Mouse (Mus musculus) kidney, embryonic 14.5 days (tissue): ENCODE data around the gene Ren1. TPM values are rescaled to one million over a fixed set of nuclear protein-coding genes. Genes with fewer than 3 reads are reported as not detected.

Experiments
- ATAC-seq: fragments of 200-750 bp; cut with Nextera tagmentation; 2 replicates; pipeline ENCODE4 v1.8.0; 2017; ENCODE audit warnings: moderate number of reproducible peaks, mild to moderate bottlenecking, moderate TSS enrichment, moderate library complexity; ENCODE audit not compliant: low FRiP score, low TSS enrichment
- H3K27ac ChIP-seq: fragments of 300-500 bp; sonication (generic); 2 replicates; pipeline ENCODE4 v1.5.1; 2014; ENCODE audit warnings: low read depth, mild to moderate bottlenecking, low read length, moderate library complexity, mixed read lengths
- H3K27me3 ChIP-seq: fragments of 300-500 bp; sonication (generic); 2 replicates; pipeline ENCODE4 v1.6.1; 2014; ENCODE audit warnings: mild to moderate bottlenecking, low read length; ENCODE audit not compliant: control insufficient read depth, insufficient read depth
- H3K36me3 ChIP-seq: fragments of 300-500 bp; sonication (generic); 2 replicates; pipeline ENCODE4 v1.6.1; 2014; ENCODE audit warnings: low read length, mixed read lengths; ENCODE audit not compliant: control insufficient read depth, insufficient read depth
- H3K4me1 ChIP-seq: fragments of 300-500 bp; sonication (generic); 2 replicates; pipeline ENCODE4 v1.6.1; 2014; ENCODE audit warnings: low read length, mixed read lengths; ENCODE audit not compliant: control insufficient read depth, insufficient read depth
- H3K4me2 ChIP-seq: fragments of 300-500 bp; sonication (generic); replicated peaks from 2 replicates; pipeline ENCODE4 v1.6.1; 2014; ENCODE audit warnings: low read depth, mild to moderate bottlenecking, low read length
- H3K4me3 ChIP-seq: fragments of 300-500 bp; sonication (generic); 2 replicates; pipeline ENCODE4 v1.5.1; 2014; ENCODE audit warnings: mild to moderate bottlenecking, low read length
- H3K9ac ChIP-seq: fragments of 300-500 bp; sonication (generic); 2 replicates; pipeline ENCODE4 v1.6.1; 2014; ENCODE audit warnings: low read depth, mild to moderate bottlenecking, low read length, moderate library complexity
- H3K9me3 ChIP-seq: fragments of 300-500 bp; sonication (generic); 2 replicates; pipeline ENCODE4 v1.6.1; 2016; ENCODE audit warnings: low read length; ENCODE audit not compliant: control insufficient read depth
- WGBS: fragments of 180-500 bp; shearing (Covaris S2); extraction: QIAGEN DNeasy Blood & Tissue Kit; methylation state at CpG from one replicate; pipeline ENCODE4 v1.1.7; 2014; 5-methylcytosine and 5-hydroxymethylcytosine counted together
- polyA plus RNA-seq: library from polyadenylated mRNA; unstranded; fragments of >200 nt; fragmentation: Nextera tagmentation; extraction: Ambion mirVana; gene quantifications from 2 replicates; pipeline ENCODE4 v1.2.1, GENCODE M21; 2014

Ren1 gene
- polyA plus RNA-seq, 1 experiment from 2014 or later = 92.1 TPM

DNA sequence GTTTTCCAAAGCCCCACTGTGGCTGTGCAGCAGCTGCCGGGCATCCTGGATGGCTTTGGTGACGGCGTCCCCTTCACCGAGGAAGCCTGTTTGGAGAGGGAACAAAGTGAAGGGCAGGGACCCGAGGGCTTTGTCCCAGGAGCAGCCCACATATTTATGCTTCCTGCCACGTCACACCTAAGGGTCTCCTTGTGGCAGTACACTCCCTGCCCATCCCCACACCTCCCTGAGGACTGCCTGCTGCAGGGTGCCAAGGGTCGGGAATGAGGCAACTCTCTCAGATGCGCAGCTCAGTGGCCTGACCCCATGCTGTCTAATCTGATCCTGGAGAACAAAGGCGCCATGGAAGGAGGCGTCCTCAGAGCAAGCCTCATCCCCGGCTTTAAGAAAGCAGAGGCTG lies 35.9 kb downstream of the Ren1 start:
- no peak overlapping the region for H3K27ac ChIP-seq
- H3K4me2 ChIP-seq = no peak overlapping the region
- H3K4me3 ChIP-seq = no peak overlapping the region
- ATAC-seq = no peak
- WGBS = 67% methylated on average over 11 of the region's 11 CpGs
- H3K4me1 ChIP-seq = no peaks in the 10 kb centered on the region
- 0 out of 2 replicates have a peak overlapping the region, but pooled peaks have one; percentile 4 for H3K9ac ChIP-seq
- H3K27me3 ChIP-seq = no peaks in the 10 kb centered on the region
- H3K36me3 ChIP-seq = peaks cover 81% of the 10 kb centered on the region
- no peaks in the 10 kb centered on the region for H3K9me3 ChIP-seq

DNA sequence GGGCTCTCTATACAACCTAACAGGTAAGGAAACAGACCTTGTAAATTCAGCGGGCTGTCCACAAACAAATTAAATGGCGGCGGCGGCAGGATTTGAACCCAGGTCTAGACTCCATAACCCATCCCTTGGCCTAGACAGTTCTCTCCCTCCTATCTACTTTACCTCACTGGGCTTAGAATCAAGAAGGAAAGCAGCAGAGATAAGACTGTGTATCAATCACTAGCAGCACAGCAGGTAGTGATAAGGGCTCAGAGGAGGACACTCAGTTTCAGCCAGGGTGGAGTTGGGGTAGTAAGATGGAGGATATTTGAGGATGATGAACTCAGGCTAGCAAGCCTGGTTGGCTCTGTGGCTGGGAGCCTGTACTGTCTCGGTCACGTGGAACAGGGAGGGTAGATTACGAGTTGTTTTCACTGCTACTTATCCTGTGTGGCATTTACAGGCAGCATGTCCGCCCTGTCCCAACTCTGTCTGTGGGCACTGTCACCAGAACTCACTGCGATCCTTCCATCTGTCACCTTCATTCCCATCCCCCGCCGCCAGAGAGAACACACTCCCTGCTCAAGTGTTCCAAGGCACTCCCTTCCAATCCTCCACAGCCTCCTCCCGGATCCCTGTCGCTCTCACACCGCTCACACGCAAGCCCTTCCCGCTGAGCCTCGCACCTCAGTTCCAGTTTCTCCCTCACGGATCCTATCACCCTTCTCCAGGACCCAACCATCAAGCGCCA lies 37.4 kb downstream of the Ren1 start:
- H3K9ac ChIP-seq = no peak overlapping the region
- no peaks in the 10 kb centered on the region for H3K4me1 ChIP-seq
- H3K27me3 ChIP-seq = no peaks in the 10 kb centered on the region
- no peak for ATAC-seq
- no peak overlapping the region for H3K27ac ChIP-seq
- 68% methylated on average over 19 of the region's 19 CpGs for WGBS
- H3K36me3 ChIP-seq = peaks cover 94% of the 10 kb centered on the region
- H3K4me2 ChIP-seq = no peak overlapping the region
- H3K4me3 ChIP-seq = no peak overlapping the region
- peaks cover 6% of the 10 kb centered on the region; the same call in 1 of the 2 replicates for H3K9me3 ChIP-seq

DNA sequence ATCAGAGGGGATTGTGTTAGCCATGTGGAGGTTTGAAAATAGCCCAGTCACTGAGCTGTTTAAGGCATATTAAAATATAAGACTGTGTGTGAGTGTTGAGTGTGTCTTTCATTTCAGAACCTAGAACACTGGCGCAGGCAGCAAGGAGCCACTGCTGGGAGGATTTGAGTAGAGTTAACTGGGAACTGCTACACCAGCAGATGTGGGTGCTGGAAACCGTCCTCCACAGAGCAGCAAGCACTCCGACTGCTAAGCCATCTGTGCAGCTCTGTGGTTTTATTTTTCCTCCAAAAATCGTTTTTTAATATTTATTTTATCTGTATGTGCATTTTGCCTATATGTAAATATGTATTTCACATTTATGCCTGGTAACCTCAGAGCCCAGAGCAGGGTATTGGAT lies 44.4 kb downstream of the Ren1 start:
- Histone ChIP-seq H3K36me3 (peaks cover 32% of the 10 kb centered on the region), H3K27me3 (no peaks in the 10 kb centered on the region), H3K4me2 (no peak overlapping the region), H3K27ac (no peak overlapping the region), H3K4me3 (no peak overlapping the region), H3K4me1 (peaks cover 18% of the 10 kb centered on the region), H3K9ac (no peak overlapping the region), H3K9me3 (peaks cover 6% of the 10 kb centered on the region; the same call in 1 of the 2 replicates)
- ATAC-seq = no peak
- 77% methylated on average over 4 of the region's 4 CpGs for WGBS

DNA sequence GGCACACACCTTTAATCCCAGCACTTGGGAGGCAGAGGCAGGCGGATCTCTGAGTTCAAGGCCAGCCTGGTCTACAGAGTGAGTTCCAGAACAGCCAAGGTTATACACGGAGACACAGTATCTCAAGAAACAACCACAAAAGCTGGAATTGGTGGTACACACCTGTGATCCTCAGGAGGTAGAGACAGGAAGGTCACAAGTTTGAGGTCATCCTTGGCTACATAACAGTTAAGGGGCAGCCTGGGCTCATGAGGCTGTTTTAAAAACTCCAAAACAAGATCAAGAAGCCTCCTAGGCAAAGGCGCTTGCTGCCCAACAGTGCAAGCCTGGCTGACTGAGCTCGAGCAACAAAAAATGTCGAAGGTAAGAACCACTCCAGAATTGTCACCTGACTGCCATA lies 46.4 kb downstream of the Ren1 start:
- peaks cover 19% of the 10 kb centered on the region for H3K4me1 ChIP-seq
- H3K4me2 ChIP-seq = no peak overlapping the region
- H3K27me3 ChIP-seq = no peaks in the 10 kb centered on the region
- H3K9ac ChIP-seq = no peak overlapping the region
- no peak overlapping the region for H3K4me3 ChIP-seq
- 93% methylated on average over 5 of the region's 5 CpGs for WGBS
- H3K9me3 ChIP-seq = peaks cover 1% of the 10 kb centered on the region; the same call in 1 of the 2 replicates
- peaks cover 13% of the 10 kb centered on the region for H3K36me3 ChIP-seq
- no peak for ATAC-seq
- no peak overlapping the region for H3K27ac ChIP-seq

- Histone ChIP-seq H3K4me1 (peaks cover 19% of the 10 kb centered on the region), H3K36me3 (peaks cover 9% of the 10 kb centered on the region; the same call in 1 of the 2 replicates), H3K9me3 (no peaks in the 10 kb centered on the region), H3K27me3 (no peaks in the 10 kb centered on the region), H3K9ac (peak overlapping the region; percentile 40; the same call in 1 of the 2 replicates), H3K4me2 (peak overlapping the region; percentile 24; the same call in 1 of the 2 replicates), H3K27ac (peak overlapping the region; percentile 92), H3K4me3 (no peak overlapping the region)
- ATAC-seq = peak; percentile 38
- WGBS = 72% methylated on average over 5 of the region's 5 CpGs
These were observed 46.8 kb downstream of the Ren1 start for GRCm38 (mm10) chr1:133397094-133397482.

- peak overlapping the region; percentile 24; the same call in 1 of the 2 replicates for H3K4me2 ChIP-seq
- no peak overlapping the region for H3K4me3 ChIP-seq
- H3K36me3 ChIP-seq = peaks cover 3% of the 10 kb centered on the region; the same call in 1 of the 2 replicates
These were observed 47.4 kb downstream of the Ren1 start for GRCm38 (mm10) chr1:133397483-133398237.

DNA sequence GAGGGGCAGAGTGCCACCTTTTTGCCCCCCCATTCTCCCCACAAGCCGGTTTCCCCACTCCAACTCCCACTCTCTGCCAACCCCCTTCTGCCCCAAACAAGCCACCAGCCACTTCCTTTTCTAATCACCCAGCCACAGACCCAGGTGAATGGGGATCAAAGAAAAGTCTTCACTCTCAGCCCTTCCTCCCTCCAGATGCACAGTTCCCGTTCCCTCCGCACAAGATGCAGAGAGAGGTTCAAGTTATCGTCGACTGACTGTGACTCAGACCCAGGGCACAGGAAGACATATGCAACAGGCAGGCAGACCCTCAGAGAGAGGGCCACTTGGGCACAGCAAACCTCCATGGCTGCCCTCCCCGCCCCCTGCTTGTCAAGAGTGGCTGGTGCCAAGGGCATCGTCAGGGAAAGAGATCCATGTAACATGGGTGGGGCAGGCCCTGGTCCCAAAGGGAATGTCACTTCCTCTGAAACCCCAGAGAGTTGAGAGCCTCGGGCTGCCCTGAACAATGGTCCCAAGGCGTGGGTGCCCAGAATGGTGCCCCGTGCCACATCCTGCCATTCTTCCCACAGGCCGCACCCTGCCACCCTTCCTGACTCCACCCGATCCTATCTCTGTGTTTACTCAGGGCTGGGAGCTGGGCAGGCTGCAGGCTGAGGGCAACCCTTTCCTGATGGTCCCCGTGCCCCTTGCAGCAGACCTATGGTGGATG lies 49.9 kb downstream of the Ren1 start:
- no peak for ATAC-seq
- no peaks in the 10 kb centered on the region for H3K9me3 ChIP-seq
- no peak overlapping the region for H3K27ac ChIP-seq
- no peak overlapping the region for H3K4me3 ChIP-seq
- no peak overlapping the region for H3K9ac ChIP-seq
- H3K4me1 ChIP-seq = peaks cover 19% of the 10 kb centered on the region
- H3K27me3 ChIP-seq = no peaks in the 10 kb centered on the region
- no peak overlapping the region for H3K4me2 ChIP-seq
- no peaks in the 10 kb centered on the region for H3K36me3 ChIP-seq
- 57% methylated on average over 13 of the region's 13 CpGs for WGBS

More at GRCm38 (mm10) chr1:133397483-133398237, 47.4 kb downstream of the Ren1 start:
- WGBS = 8% methylated on average over 17 of the region's 17 CpGs
- Histone ChIP-seq H3K9ac (peak overlapping the region; percentile 40), H3K9me3 (no peaks in the 10 kb centered on the region), H3K4me1 (peaks cover 19% of the 10 kb centered on the region), H3K27me3 (no peaks in the 10 kb centered on the region), H3K27ac (peak overlapping the region; percentile 92)
- ATAC-seq = peak; percentile 79

DNA sequence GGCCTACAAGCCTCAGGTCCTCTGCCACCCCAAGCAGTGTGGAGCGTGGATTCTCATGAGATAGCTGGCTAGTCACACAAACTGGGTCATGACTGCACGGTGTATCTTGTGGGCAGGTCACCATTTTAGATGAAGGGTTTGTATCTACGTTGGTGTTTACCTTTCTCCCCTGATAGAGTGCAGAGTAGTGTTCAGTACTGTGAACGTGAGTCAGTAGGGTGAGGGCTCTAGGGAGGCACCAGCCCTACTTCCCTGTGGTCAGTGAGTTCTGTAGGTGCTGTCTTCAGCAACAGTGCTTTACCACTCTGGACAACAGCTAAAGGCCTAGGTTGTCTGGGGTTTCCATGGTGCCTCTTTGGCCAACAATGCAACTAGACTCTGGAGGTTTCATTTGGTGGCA lies 53.7 kb downstream of the Ren1 start:
- Histone ChIP-seq H3K27ac (no peak overlapping the region), H3K4me3 (no peak overlapping the region), H3K27me3 (no peaks in the 10 kb centered on the region), H3K4me2 (no peak overlapping the region), H3K4me1 (peaks cover 15% of the 10 kb centered on the region), H3K36me3 (no peaks in the 10 kb centered on the region), H3K9ac (no peak overlapping the region), H3K9me3 (no peaks in the 10 kb centered on the region)
- WGBS = 84% methylated on average over 4 of the region's 4 CpGs
- no peak for ATAC-seq
